Mouse (Mus musculus): ENCODE measurements at regions not wholly inside any gene's neighbourhood (a gene's known extent, or its start where the extent isn't known, plus 50 kb on each side); places are given as distances from the start of the nearest gene placed in this dataset.

GRCm38 (mm10) chr10:97211238-97211695, 268.1 kb upstream of the Dcn start:
- 27% methylated on average over 4 of the region's 4 CpGs for WGBS
- H3K9ac ChIP-seq = no peak overlapping the region
- H3K4me2 ChIP-seq = no peak overlapping the region
- ATAC-seq (replicated peaks) = peak; percentile 81
- H3K27me3 ChIP-seq (replicated peaks) = no peaks in the 10 kb centered on the region
- no peak overlapping the region for H3K4me3 ChIP-seq
- H3K4me1 ChIP-seq = peaks cover 9% of the 10 kb centered on the region; the same call in 1 of the 2 replicates
- 0 out of 2 replicates have a peak overlapping the region, but pooled peaks have one; percentile 24 for H3K27ac ChIP-seq
- no peaks in the 10 kb centered on the region for H3K9me3 ChIP-seq
- no peaks in the 10 kb centered on the region for H3K36me3 ChIP-seq (replicated peaks)

- Histone ChIP-seq H3K9ac (no peak overlapping the region), H3K27me3 (replicated peaks) (no peaks in the 10 kb centered on the region), H3K9me3 (no peaks in the 10 kb centered on the region), H3K4me3 (no peak overlapping the region), H3K36me3 (replicated peaks) (no peaks in the 10 kb centered on the region), H3K27ac (peak overlapping the region; percentile 24; the same call in 1 of the 2 replicates), H3K4me1 (peaks cover 9% of the 10 kb centered on the region; the same call in 1 of the 2 replicates), H3K4me2 (no peak overlapping the region)
- 43% methylated on average over 7 of the region's 7 CpGs for WGBS
- peak; percentile 62 for ATAC-seq (replicated peaks)
Observed at GRCm38 (mm10) chr10:97211785-97212398, 267.5 kb upstream of the Dcn start.

GRCm38 (mm10) chr10:97219474-97219873, 259.9 kb upstream of the Dcn start:
- WGBS = 59% methylated on average over 3 of the region's 3 CpGs
- no peaks in the 10 kb centered on the region for H3K4me1 ChIP-seq

GRCm38 (mm10) chr10:97220431-97220830, 259.0 kb upstream of the Dcn start:
- H3K27ac ChIP-seq = no peak overlapping the region
- no peak overlapping the region for H3K4me3 ChIP-seq
- H3K36me3 ChIP-seq (replicated peaks) = no peaks in the 10 kb centered on the region
- no peaks in the 10 kb centered on the region for H3K9me3 ChIP-seq
- H3K4me2 ChIP-seq = no peak overlapping the region
- WGBS = 95% methylated on average over 3 of the region's 3 CpGs
- no peak overlapping the region for H3K9ac ChIP-seq
- no peak for ATAC-seq (replicated peaks)
- H3K27me3 ChIP-seq (replicated peaks) = no peaks in the 10 kb centered on the region
- no peaks in the 10 kb centered on the region for H3K4me1 ChIP-seq

More at GRCm38 (mm10) chr10:97219474-97219873, 259.9 kb upstream of the Dcn start:
- H3K27me3 ChIP-seq (replicated peaks) = no peaks in the 10 kb centered on the region
- no peaks in the 10 kb centered on the region for H3K9me3 ChIP-seq
- no peak overlapping the region for H3K27ac ChIP-seq
- ATAC-seq (replicated peaks) = no peak
- H3K4me2 ChIP-seq = no peak overlapping the region
- no peak overlapping the region for H3K4me3 ChIP-seq
- H3K36me3 ChIP-seq (replicated peaks) = no peaks in the 10 kb centered on the region
- no peak overlapping the region for H3K9ac ChIP-seq

GRCm38 (mm10) chr10:97235631-97236030, 243.8 kb upstream of the Dcn start:
- H3K4me2 ChIP-seq = no peak overlapping the region
- H3K36me3 ChIP-seq (replicated peaks) = no peaks in the 10 kb centered on the region
- no peaks in the 10 kb centered on the region for H3K4me1 ChIP-seq
- no peak for ATAC-seq (replicated peaks)
- no peak overlapping the region for H3K9ac ChIP-seq
- no peaks in the 10 kb centered on the region; the same call in 1 of the 2 replicates for H3K27me3 ChIP-seq (replicated peaks)
- 68% methylated on average over 4 of the region's 4 CpGs for WGBS
- H3K4me3 ChIP-seq = no peak overlapping the region
- H3K27ac ChIP-seq = no peak overlapping the region
- no peaks in the 10 kb centered on the region for H3K9me3 ChIP-seq

DNA sequence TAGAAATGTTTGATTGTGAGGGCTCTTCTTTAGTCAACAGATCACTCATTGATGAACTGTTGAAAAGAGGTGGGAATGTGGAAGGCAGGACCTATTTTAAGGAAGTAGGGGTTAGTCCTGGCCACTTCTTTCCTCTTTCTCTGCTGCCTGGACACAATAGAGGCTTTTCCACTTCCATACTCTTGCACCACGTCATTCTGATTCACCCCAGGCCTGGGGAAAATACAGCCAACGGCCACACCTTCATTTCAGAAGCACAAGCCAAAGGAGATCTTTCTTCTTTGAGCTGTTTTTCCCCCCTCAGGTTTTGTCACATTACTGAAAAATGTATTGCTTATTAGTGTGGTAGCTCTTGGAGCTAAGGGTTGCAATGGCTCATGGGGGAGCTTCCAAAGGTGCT, 237.9 kb upstream of the Dcn start:
- no peak overlapping the region for H3K4me2 ChIP-seq
- no peak overlapping the region for H3K9ac ChIP-seq
- H3K4me3 ChIP-seq = no peak overlapping the region
- 75% methylated on average over 2 of the region's 2 CpGs for WGBS
- H3K27ac ChIP-seq = no peak overlapping the region
- no peaks in the 10 kb centered on the region for H3K36me3 ChIP-seq (replicated peaks)
- no peaks in the 10 kb centered on the region for H3K9me3 ChIP-seq
- H3K4me1 ChIP-seq = no peaks in the 10 kb centered on the region
- H3K27me3 ChIP-seq (replicated peaks) = no peaks in the 10 kb centered on the region; the same call in 1 of the 2 replicates
- no peak for ATAC-seq (replicated peaks)

GRCm38 (mm10) chr10:97245674-97246073, 233.7 kb upstream of the Dcn start:
- ATAC-seq (replicated peaks) = no peak
- 61% methylated on average over 3 of the region's 3 CpGs for WGBS
- no peaks in the 10 kb centered on the region for H3K4me1 ChIP-seq

DNA sequence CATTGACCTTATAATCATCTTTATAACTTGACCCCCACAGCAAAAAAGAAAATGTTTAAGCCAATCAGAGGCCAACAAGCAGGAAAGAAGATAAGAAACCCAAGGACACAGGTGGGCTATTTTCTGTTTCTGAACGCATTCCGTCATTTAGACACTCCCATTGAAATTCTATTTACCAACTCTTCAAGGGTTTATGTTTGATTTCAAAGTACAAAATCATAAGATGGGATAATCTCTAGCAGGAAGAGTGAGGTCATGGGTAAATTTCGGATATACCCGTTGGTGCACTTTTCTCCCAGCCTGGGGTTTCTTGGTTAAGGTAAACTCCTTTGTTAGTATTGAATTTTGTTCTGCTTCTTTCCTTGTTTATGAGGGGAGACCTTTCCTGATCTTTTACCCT, 230.9 kb upstream of the Dcn start:
- Histone ChIP-seq H3K9ac (no peak overlapping the region), H3K36me3 (replicated peaks) (no peaks in the 10 kb centered on the region), H3K27ac (no peak overlapping the region), H3K4me2 (no peak overlapping the region), H3K4me3 (no peak overlapping the region), H3K27me3 (replicated peaks) (no peaks in the 10 kb centered on the region), H3K4me1 (no peaks in the 10 kb centered on the region), H3K9me3 (no peaks in the 10 kb centered on the region)
- WGBS = 89% methylated on average over 4 of the region's 4 CpGs
- no peak for ATAC-seq (replicated peaks)

More at GRCm38 (mm10) chr10:97245674-97246073, 233.7 kb upstream of the Dcn start:
- no peak overlapping the region for H3K9ac ChIP-seq
- no peak overlapping the region for H3K27ac ChIP-seq
- no peak overlapping the region for H3K4me3 ChIP-seq
- H3K27me3 ChIP-seq (replicated peaks) = no peaks in the 10 kb centered on the region
- H3K4me2 ChIP-seq = no peak overlapping the region
- H3K36me3 ChIP-seq (replicated peaks) = no peaks in the 10 kb centered on the region
- no peaks in the 10 kb centered on the region for H3K9me3 ChIP-seq

- no peak overlapping the region for H3K27ac ChIP-seq
- ATAC-seq (replicated peaks) = no peak
- no peak overlapping the region for H3K4me3 ChIP-seq
- no peaks in the 10 kb centered on the region for H3K27me3 ChIP-seq (replicated peaks)
- no peaks in the 10 kb centered on the region for H3K9me3 ChIP-seq
- H3K4me1 ChIP-seq = no peaks in the 10 kb centered on the region
- WGBS = 71% methylated on average over 1 of the region's 1 CpGs
- H3K9ac ChIP-seq = no peak overlapping the region
- no peak overlapping the region for H3K4me2 ChIP-seq
- no peaks in the 10 kb centered on the region for H3K36me3 ChIP-seq (replicated peaks)
Observed at GRCm38 (mm10) chr10:97249760-97250159, 229.6 kb upstream of the Dcn start.

- 25% methylated on average over 2 of the region's 2 CpGs for WGBS
- ATAC-seq (replicated peaks) = peak; percentile 75
- Histone ChIP-seq H3K9ac (no peak overlapping the region), H3K4me2 (no peak overlapping the region), H3K9me3 (no peaks in the 10 kb centered on the region), H3K36me3 (replicated peaks) (no peaks in the 10 kb centered on the region), H3K27me3 (replicated peaks) (no peaks in the 10 kb centered on the region), H3K4me1 (no peaks in the 10 kb centered on the region), H3K4me3 (no peak overlapping the region), H3K27ac (no peak overlapping the region)
Observed at GRCm38 (mm10) chr10:97250167-97250566, 229.2 kb upstream of the Dcn start.

DNA sequence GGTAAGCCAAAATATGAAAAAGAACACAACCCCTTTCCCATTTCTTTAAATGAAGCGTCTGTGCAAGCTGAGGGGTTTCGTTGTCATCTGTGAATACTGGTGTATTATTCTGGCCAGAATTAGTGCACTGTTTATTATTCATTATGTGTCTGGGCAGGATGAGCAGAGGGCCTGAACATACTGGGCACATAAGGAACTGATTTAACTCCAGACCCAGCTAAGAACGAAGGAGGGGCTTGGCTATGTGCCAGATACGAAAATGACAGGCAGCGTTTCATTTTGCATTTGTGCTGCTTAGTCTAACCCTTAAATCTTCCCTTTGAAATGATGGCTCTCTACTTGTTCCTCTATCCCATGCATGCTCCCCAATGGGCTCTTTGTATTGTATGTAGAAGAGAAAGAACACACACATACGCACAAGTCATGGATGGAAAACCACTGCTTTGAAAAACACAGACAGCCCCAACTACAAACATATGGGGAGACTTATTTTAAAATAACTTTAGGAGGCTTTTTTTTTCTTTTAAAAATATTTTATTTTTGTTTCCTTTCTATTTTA, 213.4 kb upstream of the Dcn start:
- H3K9ac ChIP-seq = no peak overlapping the region
- H3K27me3 ChIP-seq (replicated peaks) = no peaks in the 10 kb centered on the region
- no peak overlapping the region for H3K27ac ChIP-seq
- no peaks in the 10 kb centered on the region for H3K9me3 ChIP-seq
- no peaks in the 10 kb centered on the region for H3K36me3 ChIP-seq (replicated peaks)
- 23% methylated on average over 6 of the region's 6 CpGs for WGBS
- ATAC-seq (replicated peaks) = peak; percentile 58; the same call in 1 of the 2 replicates
- no peak overlapping the region for H3K4me2 ChIP-seq
- peaks cover 3% of the 10 kb centered on the region; the same call in 1 of the 2 replicates for H3K4me1 ChIP-seq
- H3K4me3 ChIP-seq = no peak overlapping the region

GRCm38 (mm10) chr10:97282416-97282815, 197.0 kb upstream of the Dcn start:
- Histone ChIP-seq H3K4me2 (no peak overlapping the region), H3K27me3 (replicated peaks) (no peaks in the 10 kb centered on the region), H3K9me3 (no peaks in the 10 kb centered on the region), H3K36me3 (replicated peaks) (no peaks in the 10 kb centered on the region), H3K4me3 (no peak overlapping the region), H3K4me1 (no peaks in the 10 kb centered on the region), H3K27ac (no peak overlapping the region), H3K9ac (no peak overlapping the region)
- ATAC-seq (replicated peaks) = no peak
- 91% methylated on average over 2 of the region's 2 CpGs for WGBS

All from midbrain, embryonic 15.5 days (tissue).